Mouse (Mus musculus) c-Kit-negative CD71-positive TER-119-positive erythroid progenitor cells, embryonic 14.5 days (primary cell): ENCODE data around the gene Slamf9.

Experiments
- DNase-seq: peaks from one replicate; pipeline ENCODE4 v3.0.0-alpha.2; 2013; ENCODE audit warnings: low read depth, low spot score

Slamf9 gene

DNA sequence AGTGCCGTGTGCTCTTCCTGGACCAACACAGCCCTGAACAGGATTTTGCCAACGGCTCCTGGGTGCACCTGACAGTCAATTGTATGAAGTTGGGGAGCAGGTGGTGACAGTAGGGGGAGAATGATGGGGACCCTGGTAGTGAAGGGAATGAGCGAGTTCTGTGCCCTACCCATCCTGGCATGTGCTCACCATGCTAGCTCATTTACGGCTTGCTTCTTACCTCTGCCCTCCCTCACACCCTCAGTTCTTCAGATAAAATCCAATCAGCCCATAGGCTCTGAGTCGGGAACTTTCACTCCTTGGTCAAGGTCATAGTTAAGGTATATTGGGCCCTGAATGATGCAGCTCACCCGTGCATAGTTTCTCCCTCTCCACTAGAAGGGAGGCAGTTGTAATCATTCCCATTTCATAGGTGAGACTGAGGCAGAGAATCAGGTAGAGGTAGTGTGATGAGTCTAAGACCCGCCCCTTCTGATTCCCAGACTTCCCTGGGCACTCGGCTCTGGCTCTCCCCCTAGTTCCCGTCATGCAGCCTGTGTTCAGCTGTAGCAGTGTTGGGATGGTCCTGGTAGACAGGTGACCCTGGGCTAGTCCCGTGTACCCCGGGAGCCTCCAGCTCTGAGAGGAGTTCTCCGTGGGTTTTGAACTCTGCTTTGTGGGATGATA, 14.6 kb downstream of the Slamf9 start:
- DNase-seq = no peak

DNA sequence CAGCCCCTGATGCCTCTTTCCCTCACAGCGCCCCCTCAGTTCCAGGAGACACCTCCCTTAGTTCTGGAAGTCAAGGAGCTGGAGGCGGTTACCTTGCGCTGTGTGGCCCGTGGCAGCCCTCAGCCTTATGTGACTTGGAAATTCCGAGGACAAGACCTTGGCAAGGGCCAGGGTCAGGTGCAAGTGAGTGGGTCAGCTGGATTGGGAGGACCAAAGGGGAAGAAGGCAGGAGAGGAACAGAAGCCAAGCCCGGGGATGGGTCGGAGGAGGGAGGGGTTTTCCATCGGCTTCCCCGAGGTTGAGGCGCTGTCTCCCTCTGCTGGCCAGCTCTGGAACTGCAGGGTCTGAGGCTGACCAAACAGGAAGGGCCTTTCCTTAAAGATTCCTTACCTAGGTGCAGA, 15.1 kb downstream of the Slamf9 start:
- DNase-seq = peak; percentile 16

DNA sequence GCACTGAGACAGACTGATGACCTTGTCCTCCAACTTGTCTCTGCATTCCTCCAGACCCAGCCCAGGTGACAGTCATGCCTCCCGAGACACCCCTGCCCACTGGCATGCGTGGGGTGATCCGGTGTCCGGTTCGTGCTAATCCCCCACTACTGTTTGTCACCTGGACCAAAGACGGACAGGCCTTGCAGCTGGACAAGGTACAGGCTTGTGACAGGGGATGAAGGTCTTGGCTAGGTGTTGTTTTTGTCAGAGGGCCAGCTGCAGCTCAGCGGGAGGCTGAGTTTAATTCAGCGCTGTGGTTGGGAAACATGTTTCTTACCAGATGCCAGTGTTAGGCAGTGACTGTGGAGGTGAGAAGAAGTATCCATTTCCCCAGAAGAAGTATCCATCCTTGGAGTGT, 16.9 kb downstream of the Slamf9 start:
- DNase-seq = no peak

DNA sequence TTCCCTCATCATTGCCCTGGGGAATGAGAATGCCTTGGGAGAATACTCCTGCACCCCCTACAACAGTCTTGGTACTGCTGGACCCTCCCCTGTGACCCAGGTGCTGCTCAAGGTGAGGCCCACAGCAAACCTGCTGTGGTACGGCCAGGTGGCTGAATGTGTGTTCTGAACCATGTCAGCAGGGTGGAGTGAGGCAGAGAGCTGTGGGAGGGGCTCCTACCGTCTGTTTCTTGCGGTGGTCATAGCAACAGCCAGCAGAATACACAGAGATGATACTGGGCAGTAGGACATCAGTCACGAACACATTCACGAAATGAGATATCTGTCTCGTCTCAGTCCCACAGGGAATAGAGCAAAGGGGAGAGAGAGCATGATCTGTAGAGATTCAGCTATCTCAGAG, 18.4 kb downstream of the Slamf9 start:
- DNase-seq = no peak

DNA sequence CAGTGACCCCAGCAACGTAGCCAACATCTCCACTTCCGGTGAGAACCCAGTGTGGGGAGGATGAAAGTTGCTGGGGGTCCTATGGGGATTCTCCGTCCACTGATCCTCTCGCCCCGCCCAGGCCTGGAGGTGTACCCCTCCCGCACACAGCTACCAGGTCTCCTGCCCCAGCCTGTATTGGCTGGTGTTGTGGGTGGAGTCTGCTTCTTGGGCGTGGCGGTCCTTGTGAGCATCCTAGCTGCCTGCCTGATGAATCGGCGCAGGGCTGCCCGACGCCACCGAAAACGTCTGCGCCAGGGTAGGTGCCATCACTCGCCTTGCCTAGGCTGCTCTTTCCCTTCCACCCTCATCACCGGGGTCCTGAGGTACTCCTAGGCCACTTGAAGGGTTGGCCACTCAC, 20.9 kb downstream of the Slamf9 start:
- no peak for DNase-seq

DNA sequence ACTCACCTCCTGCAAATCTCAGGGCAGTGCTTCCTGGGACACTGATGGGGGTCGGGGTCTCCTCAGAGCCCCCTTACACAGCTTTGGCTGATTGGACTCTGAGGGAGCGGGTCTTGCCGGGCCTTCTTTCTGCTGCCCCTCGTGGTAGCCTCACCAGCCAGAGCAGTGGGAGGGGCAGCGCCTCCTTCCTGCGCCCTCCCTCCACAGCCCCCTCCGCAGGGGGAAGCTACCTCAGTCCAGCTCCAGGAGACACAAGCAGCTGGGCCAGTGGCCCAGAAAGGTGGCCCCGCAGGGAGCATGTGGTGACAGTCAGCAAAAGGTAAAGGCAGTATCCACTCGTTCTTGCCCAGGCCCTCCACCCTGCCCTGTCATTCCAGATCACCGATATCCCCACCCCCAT, 22.3 kb downstream of the Slamf9 start:
- no peak for DNase-seq

DNA sequence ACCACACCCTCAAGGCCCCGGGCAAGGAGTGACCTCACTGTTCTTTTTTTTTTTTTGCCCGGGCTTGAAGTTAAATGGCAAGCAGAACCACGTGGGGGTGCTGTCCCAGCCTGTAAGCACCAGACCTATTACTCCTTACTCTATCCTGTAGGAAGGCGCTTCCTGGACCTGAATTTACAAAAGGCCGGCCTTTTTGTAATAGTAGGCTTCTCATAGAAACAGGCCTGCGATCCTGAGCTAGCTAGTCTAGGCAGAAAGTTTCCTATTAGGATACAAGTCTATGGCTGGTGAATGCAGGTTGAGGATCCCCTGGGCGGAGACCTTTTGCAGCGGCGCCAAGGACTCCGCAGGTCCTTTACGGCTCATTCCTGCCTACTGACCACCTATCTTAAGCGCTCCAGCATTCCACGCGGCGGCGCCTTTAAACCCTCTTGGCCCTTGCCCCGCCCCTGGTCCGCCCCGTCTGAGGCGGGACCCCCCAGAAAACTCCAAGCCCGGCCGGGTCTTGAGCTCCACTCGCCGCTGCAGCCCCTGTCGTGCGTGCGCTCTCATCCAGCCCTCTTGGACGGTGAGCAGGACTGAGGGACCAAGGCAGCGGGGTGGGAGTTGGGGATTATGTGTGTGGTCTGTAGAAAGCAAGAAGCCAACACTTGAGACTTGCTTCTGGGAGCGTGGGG, 24.7 kb downstream of the Slamf9 start, which contains the start of gene Tagln2:
Gene Tagln2, plus strand, starts transcription at position 283 of the 677 bp plus-strand sequence.
- no peak for DNase-seq

DNA sequence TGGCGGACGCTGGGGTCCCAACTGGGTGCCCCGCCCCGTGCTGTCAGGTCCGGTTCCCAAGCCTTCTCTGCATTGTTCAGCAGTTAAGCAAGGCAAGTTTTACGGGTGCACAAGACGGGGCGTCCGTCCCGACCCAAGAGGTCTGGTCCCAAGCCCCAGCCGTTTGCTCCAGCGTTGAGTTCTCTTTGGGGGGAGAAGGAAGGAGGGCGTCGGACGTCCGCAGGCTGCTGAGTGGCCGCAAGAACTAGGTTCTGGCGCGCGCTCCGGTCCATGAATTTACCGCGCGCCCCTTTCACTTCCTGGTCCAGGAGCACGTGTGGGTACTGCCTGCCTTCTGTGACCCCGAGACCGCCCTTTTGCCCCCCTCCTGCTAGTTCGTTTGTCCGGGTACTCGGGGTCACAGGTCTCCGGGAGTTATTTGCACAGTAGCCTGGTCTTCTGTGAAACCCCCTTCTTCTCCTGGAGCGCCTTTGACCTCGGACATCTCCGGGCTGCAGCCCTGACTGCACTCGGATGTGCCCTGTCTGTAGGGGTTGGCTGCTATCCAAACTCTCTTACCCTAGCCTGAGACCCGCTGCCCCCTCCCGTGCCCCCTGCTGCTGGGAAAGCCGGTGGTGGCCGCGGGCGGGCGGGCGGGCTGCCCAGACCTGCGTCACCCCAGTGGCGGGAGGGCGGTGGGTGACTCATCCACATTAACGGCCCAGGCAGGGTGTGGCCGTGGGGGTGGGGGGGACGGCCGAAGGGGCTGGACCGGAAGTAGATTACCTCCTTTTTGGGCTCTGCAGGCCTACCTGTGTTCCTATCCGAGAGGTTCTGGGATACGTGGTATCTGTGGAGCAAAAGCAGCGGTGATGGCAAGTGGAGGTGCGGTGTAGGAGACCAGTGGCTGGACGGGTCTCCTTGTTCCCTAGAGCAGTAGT, 25.6 kb downstream of the Slamf9 start:
- DNase-seq = no peak

DNA sequence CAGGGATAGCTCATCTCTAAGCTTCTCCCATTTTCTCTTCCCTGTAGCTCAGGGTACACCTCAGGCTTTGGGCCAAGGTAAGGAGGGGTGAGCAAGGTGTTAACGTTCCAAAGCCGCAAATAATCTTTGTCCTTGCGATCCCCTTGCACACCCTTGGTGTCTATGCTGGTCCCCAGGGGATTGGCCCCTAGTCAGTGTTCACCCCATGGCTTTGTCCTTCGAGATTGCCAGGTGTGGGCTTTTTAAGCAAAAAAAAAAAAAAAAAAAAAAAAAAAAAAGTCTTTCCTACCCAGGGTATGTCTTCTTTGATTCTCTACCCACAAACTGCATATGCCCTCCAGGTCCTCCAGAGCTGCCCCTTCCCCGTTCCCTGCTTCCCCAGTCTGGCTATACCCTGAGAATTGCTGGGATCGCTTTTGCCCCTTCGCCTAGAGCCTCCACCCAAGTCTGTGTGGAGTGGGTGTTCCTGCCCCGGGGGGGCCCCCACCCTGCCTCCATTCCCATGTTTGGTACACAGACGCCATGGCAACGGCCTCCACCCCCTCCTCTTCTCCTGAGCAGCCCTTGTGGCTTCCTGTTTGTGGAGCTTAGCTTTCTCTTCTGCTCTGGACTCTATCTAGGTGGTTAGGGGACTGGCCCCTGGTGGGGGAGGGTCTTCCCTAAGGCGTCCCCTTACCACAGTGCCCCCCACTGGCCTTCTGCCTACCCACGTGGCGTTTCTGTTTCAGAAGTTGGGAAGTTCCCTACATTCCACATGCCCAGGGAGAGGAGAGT, 26.4 kb downstream of the Slamf9 start:
- no peak for DNase-seq

DNA sequence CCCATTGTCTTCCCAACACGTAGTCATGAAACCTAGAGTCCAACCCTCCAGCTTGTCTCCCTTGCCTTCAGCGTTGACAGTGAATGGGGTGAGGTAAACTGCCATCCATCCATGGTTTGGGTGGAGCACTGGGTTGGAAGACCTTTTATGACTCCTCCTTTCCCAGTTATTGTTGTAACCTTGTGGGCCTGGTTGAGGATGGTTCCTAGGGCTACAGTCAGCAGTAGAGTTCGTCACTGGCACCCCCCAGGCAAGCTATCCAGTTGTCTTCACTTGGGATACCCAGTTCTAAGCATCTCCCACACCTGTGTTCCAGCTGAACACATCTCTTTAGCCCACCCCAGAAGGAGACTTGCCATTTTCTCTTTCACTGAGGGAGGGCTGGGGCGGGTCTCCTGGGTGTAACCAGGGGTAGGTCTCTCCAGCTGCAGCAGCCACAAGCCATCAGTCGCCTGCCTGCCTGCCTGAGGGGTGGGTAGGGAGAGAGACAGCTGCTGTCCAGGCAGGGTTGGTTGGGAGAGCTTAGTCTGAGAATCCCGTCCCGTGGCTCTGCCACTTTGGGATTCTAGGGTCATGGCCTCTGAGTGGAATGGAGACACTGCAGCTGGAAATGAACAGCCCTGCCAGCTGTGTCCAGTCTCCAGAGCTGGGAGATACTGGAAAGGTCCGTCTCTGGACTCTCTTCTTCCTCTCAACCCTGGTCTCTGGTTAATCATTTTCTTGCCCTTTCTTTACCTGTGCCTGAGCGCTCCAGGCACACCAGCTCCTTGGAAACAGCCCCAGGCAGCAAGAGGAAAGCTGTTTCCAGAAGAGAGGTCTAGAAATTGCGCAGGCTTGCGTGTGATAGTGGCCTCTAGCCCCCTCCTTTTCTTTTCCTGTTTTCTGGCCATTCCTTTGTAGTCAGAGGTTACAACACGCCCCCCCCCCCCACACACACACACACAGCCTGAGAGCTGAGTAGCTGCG, 27.3 kb downstream of the Slamf9 start:
- no peak for DNase-seq

DNA sequence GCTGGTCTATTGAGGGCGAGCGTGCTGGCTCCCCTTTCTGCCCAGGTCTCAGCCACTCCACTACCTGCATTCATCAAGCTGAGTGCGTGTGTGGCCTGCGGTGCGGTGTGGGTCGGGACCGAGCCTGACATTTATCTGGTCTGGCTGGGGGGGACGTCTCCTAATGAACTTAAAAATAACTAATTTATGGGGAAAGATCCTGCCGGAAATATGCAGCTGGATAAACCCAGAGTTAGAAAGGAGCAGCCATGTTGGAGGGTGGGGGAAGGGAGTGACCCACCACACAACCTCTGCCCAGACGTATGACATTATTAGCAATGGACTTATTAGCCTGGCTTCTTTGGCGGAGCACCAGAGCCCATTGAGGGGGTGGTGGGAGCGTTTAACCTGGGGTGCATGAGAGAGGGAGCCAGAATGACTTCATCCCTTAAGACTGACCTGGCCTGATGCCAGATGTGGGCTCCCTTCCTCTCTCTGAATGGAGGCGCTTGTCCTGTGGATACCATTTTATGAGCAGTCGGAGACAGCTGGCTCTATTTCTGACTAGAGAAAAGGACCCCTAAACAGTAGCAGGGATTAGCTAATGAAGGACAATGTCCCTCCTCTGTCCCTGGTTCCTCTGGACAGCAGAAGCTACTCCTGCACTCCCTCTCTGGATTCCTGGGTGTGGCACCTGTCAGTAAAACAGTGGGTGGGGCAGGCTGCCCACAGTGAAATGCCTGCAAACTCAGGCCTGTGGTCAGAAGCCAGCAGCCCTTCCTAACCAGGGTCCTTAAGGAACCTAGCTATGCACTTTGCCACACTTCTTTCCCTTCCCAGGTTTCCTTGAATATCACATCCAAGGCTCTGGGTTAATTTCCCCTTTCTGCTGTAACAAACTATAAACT, 28.2 kb downstream of the Slamf9 start:
- no peak for DNase-seq

DNA sequence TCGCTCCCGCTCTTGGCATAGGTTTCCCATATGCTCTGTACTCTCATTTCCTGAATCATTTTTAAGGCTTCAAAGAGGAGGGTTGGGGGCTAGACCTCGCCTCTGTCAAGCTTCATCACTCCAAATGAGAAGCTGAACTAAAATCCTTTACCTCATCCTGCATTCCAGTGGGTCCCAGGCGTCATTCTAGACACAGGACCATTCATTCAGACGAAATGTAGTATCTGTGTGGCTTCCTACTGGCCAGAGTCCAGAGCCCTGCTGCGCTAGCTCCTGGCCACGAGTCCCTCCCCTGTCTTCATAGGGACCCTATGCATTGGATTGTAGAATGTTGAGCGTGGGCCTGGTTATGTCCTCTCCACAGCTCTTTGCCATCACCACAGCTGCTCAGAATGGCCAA, 29.6 kb downstream of the Slamf9 start:
- DNase-seq = no peak

DNA sequence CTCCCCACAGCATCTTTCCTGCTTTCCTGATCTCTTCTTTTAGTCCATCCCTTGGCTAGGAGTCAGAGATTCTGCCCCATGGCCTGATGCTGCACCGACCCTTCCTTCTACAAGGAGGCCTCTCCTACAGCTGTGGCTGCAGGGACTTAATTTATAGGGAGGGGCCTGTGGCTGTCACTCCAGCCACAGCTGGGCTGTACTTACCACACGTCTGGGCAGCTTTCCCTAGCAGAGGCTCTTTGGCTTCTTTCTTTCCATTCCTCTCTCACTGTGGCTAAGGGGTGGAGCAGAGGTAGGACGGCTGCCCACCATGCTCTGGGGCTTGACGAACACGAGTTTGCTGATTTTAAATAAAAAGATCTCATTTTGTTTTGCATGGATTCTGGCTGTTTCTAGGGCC, 31.8 kb downstream of the Slamf9 start:
- DNase-seq = no peak

DNA sequence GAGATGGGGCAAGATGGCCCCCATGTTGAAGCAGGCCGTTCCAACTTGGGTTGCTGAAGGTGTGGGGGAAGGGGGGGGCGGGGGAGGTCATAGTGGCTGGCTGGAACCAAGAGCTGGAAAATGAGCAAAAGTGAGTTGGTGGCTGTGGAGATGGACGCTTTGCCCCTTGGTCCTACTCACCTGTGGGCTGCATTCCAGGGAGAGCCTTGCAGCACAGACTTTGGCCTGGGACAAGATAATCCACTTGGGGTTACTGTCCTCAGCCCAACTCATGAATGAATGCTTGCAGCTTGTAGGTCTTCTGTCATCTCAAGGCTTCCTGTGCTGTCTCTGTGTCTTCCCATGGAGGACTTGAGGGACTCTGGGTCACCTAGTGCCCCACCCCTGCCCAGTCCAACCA, 32.5 kb downstream of the Slamf9 start:
- DNase-seq = no peak

DNA sequence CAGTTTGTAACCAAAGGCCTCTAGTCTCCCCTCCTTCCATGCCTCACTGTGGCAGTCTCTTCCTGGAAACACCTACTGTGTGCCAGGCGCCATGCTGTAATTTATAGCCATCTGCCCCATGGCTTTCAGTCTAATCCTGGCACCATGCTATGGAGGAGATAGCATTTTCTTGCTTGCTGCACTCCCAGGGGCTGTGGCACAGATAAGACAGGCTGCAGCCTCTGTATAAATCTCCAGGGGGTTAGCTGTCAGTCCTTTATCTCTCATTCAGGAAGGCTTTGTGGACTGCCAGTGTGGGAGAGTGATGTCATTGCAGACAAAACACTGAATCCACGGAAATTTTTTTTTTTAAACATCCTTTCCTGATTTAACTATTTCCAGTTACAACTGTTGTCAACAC, 33.0 kb downstream of the Slamf9 start:
- no peak for DNase-seq

DNA sequence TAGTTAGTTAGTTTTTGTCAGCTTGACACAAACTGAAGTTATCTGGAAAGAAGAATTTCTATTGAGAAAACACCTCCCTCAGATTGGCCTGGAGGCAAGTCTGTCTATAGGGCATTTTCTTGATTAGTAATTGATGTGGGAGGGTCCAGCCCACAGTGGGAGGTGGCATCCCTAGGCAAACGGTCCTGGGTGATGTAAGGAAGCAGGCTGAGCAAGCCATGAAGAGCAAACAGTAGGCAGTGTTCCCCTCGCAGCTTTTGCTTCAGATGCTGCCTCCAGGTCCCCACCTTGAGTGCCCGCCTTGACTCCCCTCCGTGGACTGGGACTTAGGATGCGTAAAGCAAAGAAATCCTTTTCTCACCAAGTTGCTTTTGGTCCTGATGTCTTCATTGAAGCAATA, 34.1 kb downstream of the Slamf9 start:
- no peak for DNase-seq

DNA sequence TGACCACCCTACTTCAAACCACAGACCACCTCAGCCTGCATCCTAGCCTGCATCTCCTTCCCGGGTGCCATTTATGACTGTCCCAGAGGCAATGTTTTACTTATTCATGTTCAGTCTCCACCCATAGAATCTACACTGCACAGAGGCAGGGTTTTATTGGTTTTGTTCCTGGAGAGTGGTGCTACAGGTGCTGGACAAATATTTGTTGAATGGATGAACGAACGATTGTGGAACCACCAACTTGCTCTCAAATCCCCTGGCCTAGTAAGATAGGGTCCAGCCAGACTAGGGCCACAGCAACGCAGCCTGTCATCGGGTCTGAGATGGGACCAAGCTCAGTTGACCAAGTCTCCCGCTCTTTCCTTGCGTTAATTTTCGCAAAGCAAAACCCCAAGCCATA, 34.8 kb downstream of the Slamf9 start:
- DNase-seq = no peak

DNA sequence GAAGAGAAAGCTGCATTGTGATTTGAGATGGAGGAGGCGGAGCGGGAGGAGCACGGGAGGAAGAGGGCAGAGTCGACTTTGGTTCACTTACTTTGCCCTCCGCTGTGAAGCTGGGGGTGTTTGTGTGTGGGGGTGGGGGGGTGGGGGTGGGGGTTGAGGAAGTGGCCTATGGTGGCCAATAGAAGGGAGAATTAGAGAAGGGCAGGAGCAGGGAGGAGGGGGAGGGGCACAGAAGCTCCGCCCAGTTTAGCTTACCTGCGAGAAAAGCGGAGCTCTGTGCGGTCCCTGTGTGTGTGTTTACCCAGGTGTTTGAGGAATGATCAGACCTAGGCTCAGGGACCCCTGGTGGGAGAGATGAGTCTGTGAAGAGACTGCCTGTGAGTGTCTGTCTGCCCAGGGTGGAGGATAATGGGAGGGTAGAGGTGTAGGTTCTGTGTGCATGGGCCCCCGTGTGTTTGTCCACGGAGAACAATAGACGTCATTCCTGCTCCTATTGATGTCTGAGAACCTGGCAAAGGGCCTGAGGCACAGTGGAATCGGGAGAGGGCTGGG, 35.3 kb downstream of the Slamf9 start:
- no peak for DNase-seq

DNA sequence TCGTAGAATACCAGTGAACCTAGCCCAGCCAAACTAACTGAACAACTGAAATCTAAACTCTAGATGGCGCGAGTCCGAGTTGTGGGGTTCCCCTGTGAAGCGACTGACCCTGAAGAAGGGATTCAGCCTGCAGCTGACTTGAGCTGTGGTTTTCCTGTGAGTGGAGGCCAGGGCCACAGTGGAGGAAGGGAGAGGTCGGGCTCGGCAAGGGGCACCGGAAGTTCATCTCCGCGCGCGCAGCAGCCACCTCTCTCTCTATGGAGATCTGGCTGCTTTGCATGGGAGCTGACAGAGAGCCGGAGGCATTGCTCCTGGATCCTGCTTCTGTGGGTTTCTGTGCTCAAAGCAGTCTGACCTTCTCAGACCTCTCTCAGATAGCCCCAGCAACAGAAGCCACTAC, 37.8 kb downstream of the Slamf9 start:
- no peak for DNase-seq
